Mouse (Mus musculus): ENCODE data around the gene Ctnna3. TPM values are rescaled to one million over a fixed set of nuclear protein-coding genes. Genes with fewer than 3 reads are reported as not detected.
"Not testable (repeated sequence)": the region's sequence is repeated elsewhere in the genome, so short reads cannot be mapped to it uniquely, and the experiment has no call there.

Gene Ctnna3
- polyA plus RNA-seq, 1 experiment from 2014 or later: not detected

GRCm38 (mm10) chr10:64182731-64183130 is 752.8 kb downstream of the Ctnna3 start:
- DNase-seq (ENCODE audit: low spot score): no peak
- H3K9me3 ChIP-seq (replicated peaks): no peaks in the 10 kb centered on the region
- H3K27ac ChIP-seq: no peak overlapping the region
- no peaks in the 10 kb centered on the region for H3K4me1 ChIP-seq
- no peaks in the 10 kb centered on the region for H3K36me3 ChIP-seq
- WGBS: 94% methylated on average over 4 of the region's 4 CpGs
- no peak overlapping the region for H3K4me3 ChIP-seq
- no peaks in the 10 kb centered on the region for H3K27me3 ChIP-seq (ENCODE audit: low read depth, poor library complexity, severe bottlenecking)

- no peak overlapping the region for H3K4me3 ChIP-seq
- no peak overlapping the region for H3K27ac ChIP-seq
- H3K36me3 ChIP-seq: no peaks in the 10 kb centered on the region
- WGBS: 95% methylated on average over 3 of the region's 3 CpGs
- H3K27me3 ChIP-seq (ENCODE audit: low read depth, poor library complexity, severe bottlenecking): no peaks in the 10 kb centered on the region
- no peak for DNase-seq (ENCODE audit: low spot score)
- no peaks in the 10 kb centered on the region for H3K9me3 ChIP-seq (replicated peaks)
- H3K4me1 ChIP-seq: no peaks in the 10 kb centered on the region
Measured at GRCm38 (mm10) chr10:64188046-64188445, 758.1 kb downstream of the Ctnna3 start.

GRCm38 (mm10) chr10:64197584-64197983 is 767.7 kb downstream of the Ctnna3 start:
- no peak for DNase-seq (ENCODE audit: low spot score)
- WGBS: 80% methylated on average over 1 of the region's 1 CpGs

DNA sequence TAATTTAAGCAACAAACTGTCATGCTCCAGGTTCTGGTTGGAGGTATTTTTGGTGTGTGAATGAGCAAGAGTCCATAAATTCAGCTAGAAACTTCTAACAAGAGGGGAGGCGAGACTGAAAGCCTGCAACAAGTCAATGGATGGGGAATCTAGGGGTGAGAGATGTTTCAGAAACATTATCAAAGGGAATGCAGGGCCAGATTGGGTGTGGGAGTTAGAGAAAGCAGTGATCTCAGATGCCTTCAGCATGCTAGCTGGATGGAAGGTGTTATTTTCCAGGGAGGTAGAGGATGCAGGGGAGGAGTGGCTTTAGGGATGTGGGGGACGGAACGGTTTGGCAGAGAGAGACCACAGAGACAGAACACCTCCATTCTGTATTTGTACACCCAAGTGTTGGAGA is 785.7 kb downstream of the Ctnna3 start:
- Histone ChIP-seq H3K4me3 (no peak overlapping the region), H3K27ac (no peak overlapping the region), H3K36me3 (no peaks in the 10 kb centered on the region), H3K27me3 (ENCODE audit: low read depth, poor library complexity, severe bottlenecking) (no peaks in the 10 kb centered on the region), H3K4me1 (no peaks in the 10 kb centered on the region), H3K9me3 (replicated peaks) (no peaks in the 10 kb centered on the region)
- WGBS: 79% methylated on average over 3 of the region's 3 CpGs
- DNase-seq (ENCODE audit: low spot score): no peak

More at GRCm38 (mm10) chr10:64197584-64197983, 767.7 kb downstream of the Ctnna3 start:
- no peaks in the 10 kb centered on the region for H3K9me3 ChIP-seq (replicated peaks)
- H3K4me1 ChIP-seq: no peaks in the 10 kb centered on the region
- H3K36me3 ChIP-seq: no peaks in the 10 kb centered on the region
- H3K27me3 ChIP-seq (ENCODE audit: low read depth, poor library complexity, severe bottlenecking): no peaks in the 10 kb centered on the region
- H3K4me3 ChIP-seq: no peak overlapping the region
- H3K27ac ChIP-seq: no peak overlapping the region

DNA sequence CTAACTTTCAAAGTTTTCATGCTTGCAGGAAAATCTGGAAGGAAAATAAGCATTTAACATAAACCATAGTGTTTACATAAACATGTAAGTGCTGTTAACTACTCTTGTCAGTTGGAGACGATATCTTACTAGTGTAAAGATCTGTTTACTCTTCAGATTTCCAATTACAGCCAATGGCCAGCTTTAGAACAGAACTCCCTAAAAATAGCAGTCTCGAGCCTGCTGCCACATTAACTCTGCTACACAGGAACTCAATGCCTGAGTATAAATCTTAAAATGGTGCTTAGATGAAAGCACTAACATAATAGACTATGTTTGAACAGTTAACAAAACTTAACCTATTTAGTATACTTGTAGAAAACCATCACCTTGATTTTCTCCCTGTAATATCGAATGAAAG is 793.1 kb downstream of the Ctnna3 start:
- no peaks in the 10 kb centered on the region for H3K36me3 ChIP-seq
- 79% methylated on average over 3 of the region's 3 CpGs for WGBS

DNA sequence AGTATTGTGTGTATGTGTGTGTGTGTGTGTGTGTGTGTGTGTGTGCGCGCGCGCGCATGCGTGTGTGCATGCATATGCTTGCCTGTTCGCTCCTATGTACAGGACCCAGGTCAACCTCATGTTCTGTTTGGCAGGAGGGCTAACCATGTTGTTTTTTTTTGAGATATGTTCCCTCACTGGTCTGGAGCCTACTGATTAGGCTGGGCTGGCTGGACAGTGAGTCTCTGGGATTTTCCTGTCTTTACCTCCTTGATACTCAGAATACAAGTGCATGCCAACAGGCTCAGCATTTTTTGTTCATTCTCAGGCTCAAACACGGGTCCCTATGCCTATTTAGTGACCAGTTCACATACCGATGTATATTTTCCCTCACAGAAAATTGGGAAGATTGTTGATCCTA is 794.1 kb downstream of the Ctnna3 start:
- Histone ChIP-seq H3K27me3 (ENCODE audit: low read depth, poor library complexity, severe bottlenecking) (no peaks in the 10 kb centered on the region), H3K36me3 (no peaks in the 10 kb centered on the region), H3K4me3 (no peak overlapping the region), H3K27ac (no peak overlapping the region), H3K4me1 (no peaks in the 10 kb centered on the region), H3K9me3 (replicated peaks) (no peaks in the 10 kb centered on the region)
- 92% methylated on average over 9 of the region's 9 CpGs for WGBS
- DNase-seq (ENCODE audit: low spot score): no peak

More for the DNA sequence above, 793.1 kb downstream of the Ctnna3 start:
- H3K4me3 ChIP-seq: no peak overlapping the region
- no peak for DNase-seq (ENCODE audit: low spot score)
- H3K27me3 ChIP-seq (ENCODE audit: low read depth, poor library complexity, severe bottlenecking): no peaks in the 10 kb centered on the region
- H3K9me3 ChIP-seq (replicated peaks): no peaks in the 10 kb centered on the region
- H3K4me1 ChIP-seq: no peaks in the 10 kb centered on the region
- H3K27ac ChIP-seq: no peak overlapping the region

DNA sequence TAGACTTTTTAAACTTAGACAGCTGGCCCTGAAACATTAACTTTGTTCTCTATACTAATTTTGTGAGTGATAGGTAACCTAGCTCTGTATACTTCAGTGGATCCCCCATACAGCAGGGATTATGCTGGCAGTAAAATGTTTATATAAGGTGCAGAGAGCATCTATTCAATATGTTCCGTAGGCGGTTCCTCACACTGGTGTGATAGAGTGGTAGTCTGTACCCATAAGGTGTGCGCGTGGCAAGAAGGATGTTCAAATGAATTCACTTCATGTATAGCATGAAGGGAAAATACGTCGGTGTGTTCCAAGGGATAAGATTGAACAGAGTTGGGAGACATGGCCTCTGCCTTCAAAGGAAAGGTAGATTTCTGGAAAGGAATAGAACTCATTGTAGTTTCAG is 794.5 kb downstream of the Ctnna3 start:
- Histone ChIP-seq H3K9me3 (replicated peaks) (no peaks in the 10 kb centered on the region), H3K4me3 (no peak overlapping the region), H3K27me3 (ENCODE audit: low read depth, poor library complexity, severe bottlenecking) (no peaks in the 10 kb centered on the region), H3K27ac (no peak overlapping the region), H3K36me3 (no peaks in the 10 kb centered on the region), H3K4me1 (no peaks in the 10 kb centered on the region)
- no peak for DNase-seq (ENCODE audit: low spot score)
- WGBS: 93% methylated on average over 6 of the region's 6 CpGs

- not testable (repeated sequence) for H3K4me1 ChIP-seq; DNase-seq (ENCODE audit: low spot score); H3K27me3 ChIP-seq (ENCODE audit: low read depth, poor library complexity, severe bottlenecking); H3K9me3 ChIP-seq (replicated peaks); H3K4me3 ChIP-seq; H3K27ac ChIP-seq; H3K36me3 ChIP-seq
Measured at GRCm38 (mm10) chr10:64225826-64226225, 795.9 kb downstream of the Ctnna3 start.

DNA sequence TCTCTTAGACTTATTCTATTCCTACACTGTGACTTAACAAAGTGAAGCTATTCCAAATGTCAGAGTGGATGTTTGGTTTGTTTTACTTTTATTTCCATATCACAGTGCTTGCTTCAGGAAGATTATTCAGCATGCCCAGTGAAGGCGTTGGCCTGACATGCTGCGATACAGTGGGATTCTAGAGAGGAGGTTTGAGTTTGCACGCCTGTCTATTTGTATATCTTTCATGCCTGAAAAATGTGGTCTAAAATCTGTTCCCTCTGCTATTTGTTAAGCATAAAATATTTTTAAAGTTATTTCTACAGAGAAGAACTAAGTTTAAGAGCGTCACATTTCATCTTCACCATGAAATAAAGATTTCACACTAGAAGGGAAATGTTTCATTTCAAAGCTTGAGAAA is 813.5 kb downstream of the Ctnna3 start:
- no peak for DNase-seq (ENCODE audit: low spot score)
- Histone ChIP-seq H3K36me3 (no peaks in the 10 kb centered on the region), H3K9me3 (replicated peaks) (no peaks in the 10 kb centered on the region), H3K4me1 (no peaks in the 10 kb centered on the region), H3K4me3 (no peak overlapping the region), H3K27me3 (ENCODE audit: low read depth, poor library complexity, severe bottlenecking) (no peaks in the 10 kb centered on the region), H3K27ac (no peak overlapping the region)
- WGBS: 93% methylated on average over 4 of the region's 4 CpGs

DNA sequence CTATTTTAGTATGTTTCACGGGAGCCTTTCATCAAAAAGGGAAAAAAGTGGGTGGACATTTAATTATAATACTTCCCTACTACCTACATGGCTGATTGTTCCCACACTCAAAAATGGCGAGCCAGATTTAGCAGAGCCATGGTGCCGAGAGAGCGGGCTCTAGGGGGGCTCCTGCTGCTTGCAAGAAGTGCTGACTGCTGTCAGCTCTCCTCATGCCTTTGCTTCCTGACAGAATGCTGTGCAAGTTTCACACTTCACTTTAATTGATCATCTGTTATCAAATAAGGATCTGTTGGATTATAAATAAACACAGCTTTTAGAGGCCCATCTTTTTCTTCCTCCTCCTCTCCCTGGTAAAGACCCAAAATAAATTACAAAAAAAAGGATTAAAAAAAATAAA is 838.3 kb downstream of the Ctnna3 start:
- Histone ChIP-seq H3K4me1 (no peaks in the 10 kb centered on the region), H3K9me3 (replicated peaks) (no peaks in the 10 kb centered on the region), H3K27ac (no peak overlapping the region), H3K4me3 (no peak overlapping the region), H3K36me3 (no peaks in the 10 kb centered on the region), H3K27me3 (ENCODE audit: low read depth, poor library complexity, severe bottlenecking) (no peaks in the 10 kb centered on the region)
- DNase-seq (ENCODE audit: low spot score): no peak
- WGBS: 76% methylated on average over 4 of the region's 4 CpGs

DNA sequence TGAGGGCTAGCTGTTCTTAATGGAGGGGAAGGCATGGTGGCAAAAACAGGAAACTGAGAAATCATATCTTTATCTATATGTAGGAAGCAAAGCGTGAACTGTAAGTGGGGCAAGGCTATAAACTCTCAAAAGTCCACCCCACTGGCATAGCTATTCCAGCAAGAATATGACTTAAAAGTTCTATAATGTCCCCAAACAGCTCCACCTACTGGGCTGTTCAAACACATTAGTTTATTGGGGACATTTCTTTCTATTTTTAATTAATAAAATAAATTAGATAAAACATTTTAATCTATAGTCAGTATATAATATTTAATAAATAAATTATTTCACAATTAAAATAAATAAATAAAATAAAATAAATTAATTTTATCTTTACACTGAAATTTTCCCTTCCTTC is 845.2 kb downstream of the Ctnna3 start:
- Histone ChIP-seq H3K36me3 (no peaks in the 10 kb centered on the region), H3K9me3 (replicated peaks) (no peaks in the 10 kb centered on the region), H3K4me3 (no peak overlapping the region), H3K4me1 (no peaks in the 10 kb centered on the region), H3K27ac (no peak overlapping the region), H3K27me3 (ENCODE audit: low read depth, poor library complexity, severe bottlenecking) (no peaks in the 10 kb centered on the region)
- DNase-seq (ENCODE audit: low spot score): no peak
- WGBS: 90% methylated on average over 1 of the region's 1 CpGs

GRCm38 (mm10) chr10:64278836-64279235 is 848.9 kb downstream of the Ctnna3 start:
- Histone ChIP-seq H3K4me3 (no peak overlapping the region), H3K4me1 (no peaks in the 10 kb centered on the region), H3K9me3 (replicated peaks) (no peaks in the 10 kb centered on the region), H3K27me3 (ENCODE audit: low read depth, poor library complexity, severe bottlenecking) (no peaks in the 10 kb centered on the region), H3K27ac (no peak overlapping the region), H3K36me3 (no peaks in the 10 kb centered on the region)
- WGBS: 95% methylated on average over 2 of the region's 2 CpGs
- DNase-seq (ENCODE audit: low spot score): no peak

DNA sequence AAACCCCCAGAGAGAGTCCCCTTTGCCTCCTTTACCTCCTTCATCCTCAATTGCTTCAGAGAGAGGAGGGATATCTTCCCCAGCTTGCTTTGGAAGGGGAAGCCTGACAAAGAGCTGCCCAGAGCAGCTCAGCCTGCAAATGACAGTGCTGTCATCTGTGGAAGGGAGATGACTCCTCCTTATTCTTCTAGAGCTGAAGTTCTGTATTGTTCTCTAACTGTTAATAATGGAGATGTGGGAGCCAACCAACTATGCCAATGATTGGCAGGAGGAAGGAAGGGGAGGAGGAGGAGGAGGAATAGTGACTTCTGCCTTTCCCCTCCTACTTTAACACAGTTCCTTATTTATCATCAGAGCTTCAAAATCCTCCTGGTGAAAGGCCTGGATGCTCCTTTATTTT is 875.9 kb downstream of the Ctnna3 start:
- H3K27me3 ChIP-seq (ENCODE audit: low read depth, poor library complexity, severe bottlenecking): no peaks in the 10 kb centered on the region

GRCm38 (mm10) chr10:64311622-64312292 is 881.9 kb downstream of the Ctnna3 start:
- 90% methylated on average over 2 of the region's 2 CpGs for WGBS
- H3K27ac ChIP-seq: no peak overlapping the region
- no peaks in the 10 kb centered on the region for H3K36me3 ChIP-seq
- no peaks in the 10 kb centered on the region for H3K9me3 ChIP-seq (replicated peaks)
- no peaks in the 10 kb centered on the region for H3K4me1 ChIP-seq
- no peak overlapping the region for H3K4me3 ChIP-seq
- DNase-seq (ENCODE audit: low spot score): no peak
- H3K27me3 ChIP-seq (ENCODE audit: low read depth, poor library complexity, severe bottlenecking): no peaks in the 10 kb centered on the region

More for the DNA sequence above, 875.9 kb downstream of the Ctnna3 start:
- Histone ChIP-seq H3K36me3 (no peaks in the 10 kb centered on the region), H3K27ac (no peak overlapping the region), H3K9me3 (replicated peaks) (no peaks in the 10 kb centered on the region), H3K4me1 (no peaks in the 10 kb centered on the region), H3K4me3 (no peak overlapping the region)
- DNase-seq (ENCODE audit: low spot score): no peak

Measured in limb, embryonic 10.5 days (tissue).